Mouse (Mus musculus): Measurements from ENCODE around the gene Mad1l1.

- TF ChIP-seq MAFK (IDR thresholded peaks at IDR 0.05; ENCODE audit: borderline replicate concordance, low read depth, low read length) (no peak), TAL1 (IDR thresholded peaks at IDR 0.05; ENCODE audit: low read length) (no peak), USF1 (IDR thresholded peaks at IDR 0.05; ENCODE audit: low read depth, low read length) (no peak), CTCF (IDR thresholded peaks at IDR 0.05 in 2 of 3, conservative IDR thresholded peaks at IDR 0.05 in 1 of 3; ENCODE audit: control insufficient read depth in 1 of 3, insufficient read depth in 1 of 3, low read depth in 2 of 3, low read length in 3 of 3, poor library complexity in 1 of 3, severe bottlenecking in 1 of 3) (no peak), POLR2AphosphoS5 (IDR thresholded peaks at IDR 0.05; ENCODE audit: borderline replicate concordance, low read depth, low read length) (no peak), KAT2A (conservative IDR thresholded peaks at IDR 0.05; ENCODE audit: low read depth, low read length) (no peak), POLR2A (IDR thresholded peaks at IDR 0.05; ENCODE audit: control insufficient read depth in 1 of 2, insufficient read depth in 1 of 2, low read depth in 1 of 2, low read length in 2 of 2, poor library complexity in 1 of 2) (no peak), GABPA (IDR thresholded peaks at IDR 0.05; ENCODE audit: low read depth, low read length) (no peak), CHD2 (IDR thresholded peaks at IDR 0.05; ENCODE audit: low read length) (no peak)
Observed at GRCm38 (mm10) chr5:140185757-140186156, 135.6 kb downstream of the Mad1l1 start.

Measured in MEL (cell line).